ENCODE assay signal across 16 mouse cellular contexts in genomic region chr4:10607855-10608576, GRCm38 (mm10).
"Had no signal": no experiment of that assay in that cellular context is flagged by ENCODE, and none has a peak within 500 bp of the region (broad histone marks: within the 10 kb centered on the region; RNA-seq: fewer than 3 reads in every experiment).

No protein-coding gene starts in this region.

- H3K4me3 ChIP-seq: neural tube, embryonic 13.5 days; neural tube, embryonic 15.5 days; stomach, embryonic 15.5 days had no signal

- H3K4me1 ChIP-seq: neural tube, embryonic 13.5 days; neural tube, embryonic 15.5 days; stomach, embryonic 15.5 days had no signal

- H3K36me3 ChIP-seq: neural tube, embryonic 13.5 days; neural tube, embryonic 15.5 days; stomach, embryonic 15.5 days had no signal

- H3K27me3 ChIP-seq: neural tube, embryonic 13.5 days; neural tube, embryonic 15.5 days; stomach, embryonic 15.5 days had no signal

- H3K4me2 ChIP-seq: neural tube, embryonic 13.5 days; neural tube, embryonic 15.5 days; stomach, embryonic 15.5 days had no signal

- DNase-seq: retina, postnatal 1 day; right cerebral cortex, adult 18-20 months; right cerebral cortex, postnatal 14 days; right cerebral cortex, postnatal 25 days; right cerebral cortex, postnatal 4 days; spleen, adult 18-20 months; thymus, adult 18-20 months; thymus, adult 2 months; thymus, postnatal 14 days; thymus, postnatal 25 days; thymus, postnatal 36 days; thymus, postnatal 4 days had no signal

- H3K9ac ChIP-seq: neural tube, embryonic 13.5 days; neural tube, embryonic 15.5 days; stomach, embryonic 15.5 days had no signal

- H3K27ac ChIP-seq: neural tube, embryonic 13.5 days; neural tube, embryonic 15.5 days; stomach, embryonic 15.5 days; stomach, postnatal 0 days had no signal

- H3K9me3 ChIP-seq: neural tube, embryonic 13.5 days; neural tube, embryonic 15.5 days; stomach, embryonic 15.5 days had no signal
